Mouse (Mus musculus): Measurements from ENCODE around the gene Serinc2.

GRCm38 (mm10) chr4:130318122-130318521, 39.1 kb upstream of the Serinc2 start:
- no peak for TF ChIP-seq CTCF (IDR thresholded peaks at IDR 0.05; ENCODE audit: low read depth, low read length)
- no peak for TF ChIP-seq POLR2A (IDR thresholded peaks at IDR 0.05; ENCODE audit: insufficient read depth, low read length)
- TF ChIP-seq EP300 (IDR thresholded peaks at IDR 0.05; ENCODE audit: insufficient read depth, low read depth, low read length): no peak

All from ES-Bruce4 (cell line).